In genomic region chr10:44730721-44731120, GRCm38 (mm10) we compare ENCODE assay signal across 14 mouse cellular contexts.
"Had no signal": no experiment of that assay in that cellular context is flagged by ENCODE, and none has a peak within 500 bp of the region (broad histone marks: within the 10 kb centered on the region; RNA-seq: fewer than 3 reads in every experiment).

No protein-coding gene starts in this region.

- H3K4me3 ChIP-seq: kidney, embryonic 15.5 days; limb, embryonic 12.5 days; liver, embryonic 13.5 days; lung, embryonic 15.5 days; midbrain, embryonic 12.5 days had no signal

- H3K36me3 ChIP-seq: kidney, embryonic 15.5 days; limb, embryonic 12.5 days; liver, embryonic 13.5 days; lung, embryonic 15.5 days; midbrain, embryonic 12.5 days had no signal

- H3K9ac ChIP-seq: kidney, embryonic 15.5 days; limb, embryonic 12.5 days; liver, embryonic 13.5 days; liver, postnatal 0 days; lung, embryonic 15.5 days; midbrain, embryonic 12.5 days had no signal

- DNase-seq: kidney, adult 2 months; kidney, postnatal 14 days; liver; liver, embryonic 13.5 days; liver, postnatal 0 days; lung, postnatal 14 days; right cerebral cortex, postnatal 25 days; thymus, postnatal 36 days had no signal

- H3K27ac ChIP-seq: kidney, embryonic 15.5 days; limb, embryonic 12.5 days; liver, embryonic 13.5 days; lung, embryonic 15.5 days; macrophage; midbrain, embryonic 12.5 days had no signal

- H3K9me3 ChIP-seq: kidney, embryonic 15.5 days; limb, embryonic 12.5 days; liver, embryonic 13.5 days; lung, embryonic 15.5 days; midbrain, embryonic 12.5 days had no signal

- H3K27me3 ChIP-seq: kidney, embryonic 15.5 days; limb, embryonic 12.5 days; liver, embryonic 13.5 days; lung, embryonic 15.5 days; midbrain, embryonic 12.5 days had no signal

- ATAC-seq: liver, postnatal 0 days; midbrain, embryonic 16.5 days had no signal

- H3K4me2 ChIP-seq: kidney, embryonic 15.5 days; limb, embryonic 12.5 days; liver, embryonic 13.5 days; lung, embryonic 15.5 days; midbrain, embryonic 12.5 days had no signal

- H3K4me1 ChIP-seq: kidney, embryonic 15.5 days; limb, embryonic 12.5 days; liver, embryonic 13.5 days; lung, embryonic 15.5 days; midbrain, embryonic 12.5 days had no signal
